ENCODE assay signal across 27 mouse cellular contexts in genomic region chrX:163850915-163851599, GRCm38 (mm10). TPM values are rescaled to one million over a fixed set of nuclear protein-coding genes. Genes with fewer than 3 reads are reported as not detected.
DNase-seq lines count a peak whose midpoint lies in the region; ATAC-seq and TF ChIP-seq lines count a peak whose summit lies in the region.
"Had no signal": no experiment of that assay in that cellular context is flagged by ENCODE, and none has a peak within 500 bp of the region (broad histone marks: within the 10 kb centered on the region; RNA-seq: fewer than 3 reads in every experiment).

No protein-coding gene starts in this region.

- TF ChIP-seq EP300 in liver, postnatal 0 days (IDR thresholded peaks at IDR 0.05; ENCODE audit: low read depth): no peak

- no peak overlapping the region for H3K4me3 ChIP-seq in liver, postnatal 0 days (ENCODE audit: low read depth, low read length)
- no peak overlapping the region for H3K4me3 ChIP-seq in liver, embryonic 12.5 days
- no peak overlapping the region for H3K4me3 ChIP-seq in kidney, adult 2 months (ENCODE audit: insufficient read depth, low read depth, low read length)
- H3K4me3 ChIP-seq in forebrain, embryonic 14.5 days (ENCODE audit: low read depth, low read length): no peak overlapping the region
- H3K4me3 ChIP-seq: forebrain, embryonic 10.5 days; forebrain, embryonic 15.5 days; hindbrain, embryonic 10.5 days; hindbrain, embryonic 13.5 days had no signal

- TF ChIP-seq POLR2A in kidney, adult 2 months (IDR thresholded peaks at IDR 0.05; ENCODE audit: low read depth, low read length): no peak

- no peaks in the 10 kb centered on the region for H3K4me1 ChIP-seq in liver, postnatal 0 days (ENCODE audit: insufficient read depth)
- H3K4me1 ChIP-seq in liver, embryonic 12.5 days: no peaks in the 10 kb centered on the region
- H3K4me1 ChIP-seq in kidney, adult 2 months (ENCODE audit: control insufficient read depth, insufficient read depth, low read length): no peaks in the 10 kb centered on the region
- no peaks in the 10 kb centered on the region for H3K4me1 ChIP-seq in forebrain, embryonic 14.5 days (ENCODE audit: control insufficient read depth, insufficient read depth, low read length)
- H3K4me1 ChIP-seq: forebrain, embryonic 10.5 days; hindbrain, embryonic 10.5 days; hindbrain, embryonic 13.5 days had no signal

- no peaks in the 10 kb centered on the region; the same call in 1 of the 2 replicates for H3K27me3 ChIP-seq in liver, postnatal 0 days (ENCODE audit: insufficient read depth, low read length)
- no peaks in the 10 kb centered on the region for H3K27me3 ChIP-seq in liver, embryonic 12.5 days (replicated peaks)
- H3K27me3 ChIP-seq in kidney, adult 2 months (replicated peaks; ENCODE audit: control insufficient read depth, insufficient read depth, low read length): no peaks in the 10 kb centered on the region
- H3K27me3 ChIP-seq in forebrain, embryonic 14.5 days (replicated peaks; ENCODE audit: control insufficient read depth, insufficient read depth, low read length): no peaks in the 10 kb centered on the region
- H3K27me3 ChIP-seq: CH12.LX; forebrain, embryonic 15.5 days had no signal

- peak; percentile 31; the same call in 1 of the 2 replicates for ATAC-seq in liver, postnatal 0 days
- no peak for ATAC-seq in liver, embryonic 12.5 days
- ATAC-seq in common myeloid progenitor, adult 5-6 weeks (replicated peaks; ENCODE audit: low read depth, poor library complexity, severe bottlenecking): peak; percentile 91
- ATAC-seq in megakaryocyte, adult 5-6 weeks (ENCODE audit: poor library complexity, severe bottlenecking): peak; percentile 93
- ATAC-seq in neutrophil, adult 5-6 weeks (ENCODE audit: extremely low read depth, insufficient number of reproducible peaks, low FRiP score, poor library complexity, severe bottlenecking): peak; percentile 85
- ATAC-seq in forebrain, embryonic 14.5 days: no peak
- ATAC-seq: forebrain, embryonic 15.5 days; hindbrain, embryonic 16.5 days; Patski had no signal

- no peak overlapping the region for H3K4me2 ChIP-seq in liver, postnatal 0 days (ENCODE audit: low read depth, low read length)
- no peak overlapping the region for H3K4me2 ChIP-seq in liver, embryonic 12.5 days
- no peak overlapping the region for H3K4me2 ChIP-seq in forebrain, embryonic 14.5 days (ENCODE audit: low read length)
- H3K4me2 ChIP-seq: forebrain, embryonic 15.5 days; heart, embryonic 11.5 days; hindbrain, embryonic 13.5 days had no signal

- TF ChIP-seq CTCF in liver, postnatal 0 days (IDR thresholded peaks at IDR 0.05; ENCODE audit: low read depth): no peak
- TF ChIP-seq CTCF in kidney, adult 2 months (conservative IDR thresholded peaks at IDR 0.05; ENCODE audit: insufficient read depth, insufficient read length, low read depth, low read length): no peak

- 59% methylated on average over 4 of the region's 4 CpGs for WGBS in liver, postnatal 0 days (ENCODE audit: insufficient replicate concordance)
- WGBS in liver, embryonic 12.5 days (ENCODE audit: insufficient replicate concordance): 61% methylated on average over 4 of the region's 4 CpGs
- WGBS in kidney, adult 2 months: 93% methylated on average over 4 of the region's 4 CpGs
- WGBS in forebrain, embryonic 14.5 days: 88% methylated on average over 4 of the region's 4 CpGs

- DNase-seq in liver, postnatal 0 days: no peak
- DNase-seq in kidney, adult 2 months: no peak
- no peak for DNase-seq in forebrain, embryonic 14.5 days (ENCODE audit: low spot score)
- DNase-seq in c-Kit-positive CD71-positive TER-119-positive erythroid progenitor cells, embryonic 14.5 days (ENCODE audit: low spot score): no peak
- DNase-seq: adrenal gland, postnatal 10 days; adrenal gland, postnatal 36 days; B cell, adult 2 months; cerebellum, adult 11-12 months; cerebellum, adult 8-10 months; cerebellum, postnatal 10 days; cerebellum, postnatal 36 days; gastrocnemius, postnatal 10 days; gastrocnemius, postnatal 36 days; heart, adult 11 months had no signal

- no peaks in the 10 kb centered on the region for H3K36me3 ChIP-seq in liver, postnatal 0 days (replicated peaks; ENCODE audit: insufficient read depth, low read length)
- H3K36me3 ChIP-seq in liver, embryonic 12.5 days: no peaks in the 10 kb centered on the region
- no peaks in the 10 kb centered on the region for H3K36me3 ChIP-seq in kidney, adult 2 months (ENCODE audit: control insufficient read depth, insufficient read depth, low read length)
- no peaks in the 10 kb centered on the region for H3K36me3 ChIP-seq in forebrain, embryonic 14.5 days (ENCODE audit: control insufficient read depth, insufficient read depth, low read length)
- H3K36me3 ChIP-seq: forebrain, embryonic 10.5 days; forebrain, embryonic 15.5 days; G1E; hindbrain, embryonic 10.5 days; hindbrain, embryonic 13.5 days had no signal

- H3K27ac ChIP-seq in liver, postnatal 0 days (ENCODE audit: low read depth): no peak overlapping the region
- no peak overlapping the region for H3K27ac ChIP-seq in liver, embryonic 12.5 days
- H3K27ac ChIP-seq in kidney, adult 2 months (ENCODE audit: insufficient read depth, low read depth, low read length): no peak overlapping the region
- no peak overlapping the region for H3K27ac ChIP-seq in forebrain, embryonic 14.5 days (ENCODE audit: low read depth, low read length)
- H3K27ac ChIP-seq: forebrain, embryonic 10.5 days; forebrain, embryonic 15.5 days; hindbrain, embryonic 10.5 days; hindbrain, embryonic 13.5 days had no signal

- H3K9me3 ChIP-seq in liver, postnatal 0 days (ENCODE audit: low read length): no peaks in the 10 kb centered on the region
- no peaks in the 10 kb centered on the region for H3K9me3 ChIP-seq in liver, embryonic 12.5 days (replicated peaks)
- no peaks in the 10 kb centered on the region for H3K9me3 ChIP-seq in forebrain, embryonic 14.5 days (replicated peaks; ENCODE audit: control insufficient read depth, low read length)
- H3K9me3 ChIP-seq: forebrain, embryonic 10.5 days; forebrain, embryonic 15.5 days; G1E; hindbrain, embryonic 10.5 days; hindbrain, embryonic 13.5 days had no signal

- H3K9ac ChIP-seq in liver, postnatal 0 days (replicated peaks): no peak overlapping the region
- no peak overlapping the region for H3K9ac ChIP-seq in liver, embryonic 12.5 days
- H3K9ac ChIP-seq in forebrain, embryonic 14.5 days (ENCODE audit: low read length): no peak overlapping the region
- H3K9ac ChIP-seq: forebrain, embryonic 15.5 days; hindbrain, embryonic 13.5 days had no signal

RNA-seq across cellular contexts. Expression of gene Ap1s2, which starts 57.8 kb away (rescaled TPM):
- polyA plus RNA-seq in liver, postnatal 0 days (2015; fragmentation: Nextera tagmentation; extraction: Ambion mirVana): 3.9 and 4.9 TPM in 2 replicates
- 6.0 and 6.2 TPM in 2 replicates for polyA plus RNA-seq in liver, embryonic 12.5 days (2016; fragmentation: Nextera tagmentation; extraction: Ambion mirVana)
- 9.3 and 16.7 TPM in 2 replicates for total RNA-seq in common myeloid progenitor, adult 5-6 weeks (2017)
- total RNA-seq in megakaryocyte, adult 5-6 weeks (2015): 353 and 406 TPM in 2 replicates
- total RNA-seq in megakaryocyte, adult 5-6 weeks (2017): 207 and 221 TPM in 2 replicates
- 61.6 and 77.7 TPM in 2 replicates for total RNA-seq in neutrophil, adult 5-6 weeks (2017)
- 1.2 and 2.2 TPM in 2 replicates for polyA plus RNA-seq in kidney, adult 2 months (2012; rRNA removed)
- polyA plus RNA-seq in forebrain, embryonic 14.5 days (2014; fragmentation: Nextera tagmentation; extraction: Ambion mirVana): 113 and 144 TPM in 2 replicates

Comparison
In these comparisons a context has a peak if more than half of its experiments do, and no peak if none do; other contexts are left out.
1. ATAC-seq: peak in liver, postnatal 0 days (single experiment), common myeloid progenitor, adult 5-6 weeks (single experiment), megakaryocyte, adult 5-6 weeks (single experiment) and neutrophil, adult 5-6 weeks (single experiment); none in liver, embryonic 12.5 days (single experiment) and forebrain, embryonic 14.5 days (single experiment).
2. RNA of gene Ap1s2, which starts 57.8 kb away (polyA plus RNA-seq): 113 to 144 TPM in forebrain, embryonic 14.5 days; 6.0 to 6.2 TPM in liver, embryonic 12.5 days, 3.9 to 4.9 TPM in liver, postnatal 0 days and 1.2 to 2.2 TPM in kidney, adult 2 months; every median in the first group is over 10 times any median in the second.